Mouse (Mus musculus) CH12.LX (cell line): ENCODE measurements at regions not wholly inside any gene's neighbourhood (a gene's known extent, or its start where the extent isn't known, plus 50 kb on each side); places are given as distances from the start of the nearest gene placed in this dataset.

Source experiments
- CTCF ChIP-seq, 2 experiments: IDR thresholded peaks in 1 of 2; conservative IDR thresholded peaks in 1 of 2; 2 replicates each; pipeline ENCODE4 v1.5.1; 2011 to 2012; ENCODE audit warnings: low read depth in 2 of 2, low read length in 2 of 2, improper control_type of control experiment in 1 of 2, inconsistent platforms in 1 of 2, mild to moderate bottlenecking in 1 of 2, moderate library complexity in 1 of 2
- POLR2A ChIP-seq: IDR thresholded peaks from 2 replicates; pipeline ENCODE4 v1.6.1; 2011; ENCODE audit warnings: low read depth, mild to moderate bottlenecking, improper control_type of control experiment, low read length

DNA sequence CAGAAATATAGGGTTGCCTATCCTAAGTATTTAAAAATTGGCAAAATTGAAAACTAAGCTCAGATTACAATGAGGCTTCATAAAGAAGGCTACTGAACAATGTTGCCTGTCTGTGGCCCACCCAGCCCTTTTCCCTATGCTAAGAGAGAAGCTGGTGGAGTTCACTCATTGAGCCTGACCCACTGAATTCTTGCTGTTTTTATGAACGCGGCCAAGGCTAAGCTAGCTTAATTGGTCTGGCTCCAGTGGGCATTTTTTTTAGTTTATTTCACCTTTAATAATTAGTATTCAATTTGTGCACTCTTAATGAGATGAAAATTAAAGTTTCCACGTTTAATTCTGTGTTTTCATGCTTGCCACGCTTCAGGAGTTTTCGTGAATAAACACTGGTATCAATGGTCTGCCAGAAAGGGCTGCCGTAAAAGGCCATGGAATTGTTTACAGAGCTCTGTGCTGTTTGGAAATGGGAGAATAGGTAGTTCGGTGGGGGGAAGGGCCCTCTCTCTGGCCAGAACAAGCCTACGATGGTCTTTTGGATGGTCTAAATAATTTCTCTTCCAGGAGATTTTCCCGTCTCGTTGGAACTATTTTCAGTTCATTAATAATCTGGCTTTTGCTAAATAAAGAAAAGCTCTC lies 329.7 kb upstream of the Irx1 start:
- no peak for TF ChIP-seq POLR2A
- no peak for TF ChIP-seq CTCF (conservative IDR thresholded peaks at IDR 0.05 in 1 of 2, IDR thresholded peaks at IDR 0.05 in 1 of 2; ENCODE audit: low read depth in 2 of 2, low read length in 2 of 2)
